Mouse (Mus musculus) lung, postnatal 0 days (tissue): ENCODE measurements around the gene Card6. TPM values are rescaled to one million over a fixed set of nuclear protein-coding genes. Genes with fewer than 3 reads are reported as not detected.

ENCODE experiments used
- ATAC-seq: fragments of 200-750 bp; cut with Nextera tagmentation; 2 replicates; pipeline ENCODE4 v1.8.0; 2017; ENCODE audit warnings: moderate library complexity
- DNase-seq: peaks from one replicate; pipeline ENCODE4 v3.0.0-alpha.2; 2016; ENCODE audit warnings: low spot score
- H3K27ac ChIP-seq: fragments of 300-500 bp; sonication (generic); 2 replicates; pipeline ENCODE4 v1.5.1; 2014; ENCODE audit warnings: antibody characterized with exemption, mild to moderate bottlenecking, low read length, mixed read lengths
- H3K27me3 ChIP-seq: fragments of 300-500 bp; sonication (generic); replicated peaks from 2 replicates; pipeline ENCODE4 v1.6.1; 2014; ENCODE audit warnings: low read length, mixed read lengths; ENCODE audit not compliant: insufficient read depth
- H3K36me3 ChIP-seq: fragments of 300-500 bp; sonication (generic); 2 replicates; pipeline ENCODE4 v1.6.1; 2014; ENCODE audit warnings: low read length, mixed read lengths; ENCODE audit not compliant: insufficient read depth
- H3K4me1 ChIP-seq: fragments of 300-500 bp; sonication (generic); 2 replicates; pipeline ENCODE4 v1.6.1; 2014; ENCODE audit warnings: antibody characterized with exemption, low read depth, low read length, mixed read lengths; ENCODE audit not compliant: insufficient read depth
- H3K4me2 ChIP-seq: fragments of 300-500 bp; sonication (generic); replicated peaks from 2 replicates; pipeline ENCODE4 v1.6.1; 2014; ENCODE audit warnings: low read depth, mild to moderate bottlenecking, low read length, moderate library complexity, mixed read lengths
- H3K4me3 ChIP-seq: fragments of 300-500 bp; sonication (generic); 2 replicates; pipeline ENCODE4 v1.5.1; 2014; ENCODE audit warnings: low read depth, low read length
- H3K9ac ChIP-seq: fragments of 300-500 bp; sonication (generic); replicated peaks from 2 replicates; pipeline ENCODE4 v1.6.1; 2014; ENCODE audit warnings: low read depth, mild to moderate bottlenecking
- H3K9me3 ChIP-seq: fragments of 300-500 bp; sonication (generic); 2 replicates; pipeline ENCODE4 v1.6.1; 2016; ENCODE audit warnings: low read length, mixed read lengths
- CTCF ChIP-seq: IDR thresholded peaks from 2 replicates; pipeline ENCODE4 v1.5.1; 2016; ENCODE audit warnings: antibody characterized with exemption, mild to moderate bottlenecking
- EP300 ChIP-seq: IDR thresholded peaks from 2 replicates; pipeline ENCODE4 v1.6.1; 2016; ENCODE audit warnings: antibody characterized with exemption, mild to moderate bottlenecking, control low read depth
- WGBS: fragments of 180-500 bp; shearing (Covaris S2); extraction: QIAGEN DNeasy Blood & Tissue Kit; methylation state at CpG from one replicate; pipeline ENCODE4 v1.1.7; 2014; 5-methylcytosine and 5-hydroxymethylcytosine counted together
- polyA plus RNA-seq: library from polyadenylated mRNA; unstranded; fragments of >200 nt; fragmentation: Nextera tagmentation; extraction: Ambion mirVana; gene quantifications from 2 replicates; pipeline ENCODE4 v1.2.1, GENCODE M21; 2015

The Card6 gene
- polyA plus RNA-seq, 1 experiment from 2014 or later, result 2.7 TPM

- TF ChIP-seq CTCF (no peak), EP300 (no peak)
- Histone ChIP-seq H3K27ac (no peak overlapping the region), H3K4me3 (no peak overlapping the region), H3K4me1 (no peaks in the 10 kb centered on the region; the same call in 1 of the 2 replicates), H3K36me3 (no peaks in the 10 kb centered on the region), H3K27me3 (no peaks in the 10 kb centered on the region), H3K4me2 (no peak overlapping the region), H3K9ac (no peak overlapping the region), H3K9me3 (no peaks in the 10 kb centered on the region)
- DNase-seq, result no peak
- ATAC-seq, result no peak
These were observed 32.0 kb upstream of the Card6 start for GRCm38 (mm10) chr15:5140357-5140756.

GRCm38 (mm10) chr15:5139863-5140262 lies 31.5 kb upstream of the Card6 start:
- no peak for DNase-seq
- TF ChIP-seq CTCF (no peak), EP300 (no peak)
- Histone ChIP-seq H3K4me2 (no peak overlapping the region), H3K27me3 (no peaks in the 10 kb centered on the region), H3K27ac (no peak overlapping the region), H3K36me3 (no peaks in the 10 kb centered on the region), H3K4me1 (no peaks in the 10 kb centered on the region), H3K4me3 (no peak overlapping the region), H3K9me3 (no peaks in the 10 kb centered on the region), H3K9ac (no peak overlapping the region)
- no peak for ATAC-seq
- WGBS, result 84% methylated on average over 7 of the region's 7 CpGs

- DNase-seq, result no peak
- H3K27ac ChIP-seq, result no peak overlapping the region
- H3K36me3 ChIP-seq, result no peaks in the 10 kb centered on the region
- H3K4me2 ChIP-seq, result no peak overlapping the region
- 73% methylated on average over 2 of the region's 2 CpGs for WGBS
- H3K9ac ChIP-seq, result no peak overlapping the region
- H3K27me3 ChIP-seq, result no peaks in the 10 kb centered on the region
- no peak for ATAC-seq
- TF ChIP-seq CTCF (no peak), EP300 (no peak)
- H3K4me1 ChIP-seq, result no peaks in the 10 kb centered on the region
- H3K9me3 ChIP-seq, result no peaks in the 10 kb centered on the region
- no peak overlapping the region for H3K4me3 ChIP-seq
These were observed 31.0 kb upstream of the Card6 start for GRCm38 (mm10) chr15:5139366-5139765.

GRCm38 (mm10) chr15:5138021-5138856 lies 29.9 kb upstream of the Card6 start:
- H3K4me2 ChIP-seq, result no peak overlapping the region
- no peaks in the 10 kb centered on the region for H3K4me1 ChIP-seq
- WGBS, result 50% methylated on average over 9 of the region's 9 CpGs
- DNase-seq, result no peak
- H3K4me3 ChIP-seq, result no peak overlapping the region
- no peak for TF ChIP-seq EP300
- no peak for TF ChIP-seq CTCF
- H3K36me3 ChIP-seq, result no peaks in the 10 kb centered on the region
- H3K27me3 ChIP-seq, result no peaks in the 10 kb centered on the region
- no peak overlapping the region for H3K27ac ChIP-seq
- no peaks in the 10 kb centered on the region for H3K9me3 ChIP-seq
- no peak overlapping the region for H3K9ac ChIP-seq
- ATAC-seq, result no peak

- Histone ChIP-seq H3K36me3 (no peaks in the 10 kb centered on the region), H3K4me2 (no peak overlapping the region), H3K9ac (no peak overlapping the region), H3K27me3 (no peaks in the 10 kb centered on the region), H3K9me3 (no peaks in the 10 kb centered on the region), H3K4me1 (no peaks in the 10 kb centered on the region), H3K27ac (no peak overlapping the region), H3K4me3 (no peak overlapping the region)
- no peak for TF ChIP-seq EP300
- no peak for TF ChIP-seq CTCF
- WGBS, result 65% methylated on average over 8 of the region's 8 CpGs
- DNase-seq (no peak), ATAC-seq (no peak)
These were observed 26.7 kb upstream of the Card6 start for GRCm38 (mm10) chr15:5134945-5135483.

- Histone ChIP-seq H3K27ac (no peak overlapping the region), H3K9ac (no peak overlapping the region), H3K9me3 (no peaks in the 10 kb centered on the region), H3K4me3 (no peak overlapping the region), H3K4me2 (no peak overlapping the region), H3K27me3 (no peaks in the 10 kb centered on the region), H3K36me3 (no peaks in the 10 kb centered on the region), H3K4me1 (no peaks in the 10 kb centered on the region)
- no peak for ATAC-seq
- no peak for DNase-seq
- WGBS, result 69% methylated on average over 3 of the region's 3 CpGs
- TF ChIP-seq EP300 (no peak), CTCF (no peak)
These were observed 25.8 kb upstream of the Card6 start for GRCm38 (mm10) chr15:5134179-5134578.
